Mouse (Mus musculus) bone marrow macrophage, adult 2 months (primary cell): ENCODE measurements at regions not wholly inside any gene's neighbourhood (a gene's known extent, or its start where the extent isn't known, plus 50 kb on each side); places are given as distances from the start of the nearest gene placed in this dataset.

ENCODE experiments used
- H3K27ac ChIP-seq: 2 replicates; pipeline ENCODE4 v1.5.1; 2012; ENCODE audit warnings: low read depth, low read length; ENCODE audit not compliant: insufficient read depth
- H3K4me1 ChIP-seq: 2 replicates; pipeline ENCODE4 v1.6.1; 2012; ENCODE audit warnings: low read length; ENCODE audit not compliant: control insufficient read depth, insufficient read depth
- H3K4me3 ChIP-seq: 2 replicates; pipeline ENCODE4 v1.5.1; 2012; ENCODE audit warnings: mild to moderate bottlenecking, low read length, moderate library complexity; ENCODE audit not compliant: insufficient read depth
- CTCF ChIP-seq: IDR thresholded peaks from 2 replicates; pipeline ENCODE4 v1.5.1; 2012; ENCODE audit warnings: low read depth, mild to moderate bottlenecking, low read length, moderate library complexity
- POLR2A ChIP-seq: IDR thresholded peaks from 2 replicates; pipeline ENCODE4 v1.6.1; 2012; ENCODE audit warnings: mild to moderate bottlenecking, low read depth, low read length, borderline replicate concordance

DNA sequence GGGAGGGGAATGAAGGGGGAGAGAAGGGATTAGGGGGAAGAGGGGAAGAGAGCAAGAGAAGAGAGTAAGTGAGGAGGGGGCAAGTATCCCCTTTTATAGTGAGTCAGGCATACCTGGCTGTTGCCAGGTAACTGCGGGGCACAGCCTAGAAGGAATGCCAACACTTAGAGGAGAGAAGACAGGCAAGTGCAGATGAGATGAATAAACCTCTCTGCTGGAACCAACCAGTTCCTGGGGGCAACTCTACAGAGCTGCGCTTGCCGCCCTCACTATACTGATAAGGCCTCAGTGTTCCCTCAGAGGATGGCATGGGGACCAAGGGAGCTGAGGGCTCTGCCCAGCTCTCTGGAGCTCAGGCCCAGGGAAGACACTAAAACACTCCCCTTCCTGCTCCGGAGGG lies 192.2 kb downstream of the Opa1 start:
- TF ChIP-seq CTCF (no peak), POLR2A (no peak)
- Histone ChIP-seq H3K4me1 (peaks cover 8% of the 10 kb centered on the region), H3K27ac (no peak overlapping the region), H3K4me3 (no peak overlapping the region)

DNA sequence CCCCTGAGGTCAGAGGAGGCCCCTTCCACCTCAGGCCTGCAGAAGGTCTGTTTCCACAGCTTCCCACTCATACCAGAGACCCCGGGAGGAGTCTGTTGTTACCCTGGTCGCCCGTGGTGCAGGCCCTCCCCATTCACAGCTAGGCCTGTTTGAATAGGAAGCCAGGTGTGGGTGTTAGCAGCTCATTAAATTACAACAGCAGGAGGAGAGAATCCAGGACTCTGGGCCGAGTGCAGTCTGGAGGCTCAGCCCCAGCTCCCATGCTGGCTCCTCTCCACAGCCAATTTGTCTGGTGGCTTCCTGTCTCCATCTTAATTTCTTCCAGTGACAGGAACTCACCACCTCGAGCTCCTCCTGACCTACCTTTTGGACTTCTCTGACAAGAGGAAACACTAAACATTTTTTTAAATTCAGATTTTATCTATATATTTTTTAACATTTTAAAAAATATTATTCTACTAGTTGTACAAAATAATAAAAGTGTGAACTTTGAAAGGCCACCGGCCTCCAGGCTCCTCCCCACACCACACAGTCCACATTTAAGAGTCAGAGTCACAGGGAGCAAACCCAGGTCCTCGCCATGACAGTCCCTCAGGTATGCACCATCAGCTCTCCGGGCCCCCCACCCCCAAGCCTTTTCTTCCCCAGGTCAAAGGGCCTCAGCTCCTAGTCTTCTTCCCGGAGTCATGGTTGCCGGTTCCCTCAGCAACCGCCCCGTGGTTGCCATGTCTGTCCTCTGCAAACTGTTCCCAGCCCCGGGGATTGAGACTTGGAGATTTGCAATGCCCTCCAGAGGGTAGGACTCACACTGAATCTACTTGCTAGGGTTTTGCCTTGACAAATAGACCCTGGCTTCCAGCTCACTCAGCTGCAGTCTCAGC lies 192.8 kb downstream of the Opa1 start:
- Histone ChIP-seq H3K4me3 (no peak overlapping the region), H3K27ac (no peak overlapping the region), H3K4me1 (peaks cover 8% of the 10 kb centered on the region)
- TF ChIP-seq CTCF = no peak

DNA sequence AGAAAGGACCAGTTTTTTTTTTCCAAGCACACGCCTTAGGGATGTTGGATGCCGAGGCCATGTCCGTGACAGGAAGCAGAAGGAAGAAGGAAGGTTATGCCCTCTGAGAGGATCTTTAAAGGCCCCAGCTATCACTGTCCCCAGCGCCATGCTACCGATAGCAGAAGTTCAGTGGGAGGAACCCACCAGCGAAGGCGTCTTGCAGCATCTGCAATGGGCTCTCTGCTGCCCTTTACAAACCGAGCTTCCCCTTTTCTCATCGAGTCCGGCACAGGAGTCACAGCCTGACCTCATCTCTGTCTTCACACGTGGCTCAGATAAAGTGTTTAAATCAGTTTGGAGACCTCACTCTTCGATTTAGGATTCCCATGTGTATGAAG lies 193.5 kb downstream of the Opa1 start:
- no peak overlapping the region for H3K27ac ChIP-seq
- TF ChIP-seq CTCF (no peak), POLR2A (no peak)

DNA sequence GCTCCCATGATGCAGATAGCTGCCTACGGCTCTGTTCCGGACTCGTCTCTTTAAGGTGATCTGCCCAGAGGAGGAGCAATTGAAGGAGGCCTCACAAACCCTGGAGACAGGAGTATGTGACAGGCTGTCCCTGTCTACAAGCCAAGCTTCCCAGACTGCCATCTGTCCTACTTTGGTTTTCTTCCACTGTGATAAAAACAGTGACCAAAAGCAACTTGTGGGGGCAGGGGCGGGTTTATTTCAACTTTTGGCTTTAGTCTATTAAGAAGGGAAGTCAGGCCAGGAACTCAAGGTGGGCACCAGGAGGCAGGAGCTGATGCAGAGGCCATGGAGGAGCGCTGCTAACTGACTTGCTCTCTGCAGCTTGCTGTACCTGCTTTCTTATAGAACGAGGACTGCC lies 193.9 kb downstream of the Opa1 start:
- no peak for TF ChIP-seq POLR2A
- no peak for TF ChIP-seq CTCF

More for the DNA sequence above, 193.5 kb downstream of the Opa1 start:
- peaks cover 8% of the 10 kb centered on the region for H3K4me1 ChIP-seq
- no peak overlapping the region for H3K4me3 ChIP-seq

DNA sequence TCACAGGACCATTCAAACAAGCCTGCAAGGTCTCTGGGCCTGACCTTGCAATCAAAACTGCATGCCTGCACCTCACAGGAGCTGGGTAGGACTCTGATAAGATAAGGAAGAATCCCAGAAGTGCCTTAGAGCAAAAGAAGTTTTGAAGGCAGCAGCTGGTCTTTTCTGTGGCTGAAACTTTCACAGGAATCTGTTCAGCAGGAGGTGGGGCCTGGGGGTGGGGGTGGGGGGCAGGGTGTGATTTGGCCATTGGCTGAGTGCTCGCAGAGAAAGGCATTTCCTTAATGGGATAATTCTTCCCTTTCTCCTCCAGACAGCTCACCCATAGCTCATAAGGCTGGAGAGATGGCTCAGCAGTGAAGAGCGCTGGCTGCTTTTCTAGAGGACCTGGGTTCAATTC lies 195.8 kb downstream of the Opa1 start:
- H3K27ac ChIP-seq = no peak overlapping the region
- TF ChIP-seq CTCF (no peak), POLR2A (no peak)
- peaks cover 8% of the 10 kb centered on the region for H3K4me1 ChIP-seq
- H3K4me3 ChIP-seq = no peak overlapping the region

More for the DNA sequence above, 193.9 kb downstream of the Opa1 start:
- peaks cover 8% of the 10 kb centered on the region for H3K4me1 ChIP-seq
- H3K4me3 ChIP-seq = no peak overlapping the region
- H3K27ac ChIP-seq = no peak overlapping the region

DNA sequence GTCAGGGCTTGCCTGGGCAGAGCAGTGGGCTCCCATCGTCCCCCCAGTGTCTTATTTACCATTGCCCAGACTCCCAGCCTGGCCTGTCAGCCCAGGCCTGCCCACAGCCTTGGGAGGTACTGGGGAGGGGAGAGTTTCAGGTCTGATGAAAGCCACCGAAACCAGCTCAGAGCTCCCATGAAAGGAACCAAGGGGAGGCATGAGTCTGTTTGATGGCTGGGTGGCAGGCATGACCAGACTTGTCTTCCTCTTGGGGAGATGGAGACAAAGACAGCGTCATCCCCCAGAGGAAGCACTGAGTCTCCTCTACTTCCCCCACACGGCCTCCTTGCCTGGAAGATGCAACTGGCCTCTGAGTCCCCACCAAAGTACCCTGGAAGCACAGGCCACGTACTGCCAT lies 196.7 kb downstream of the Opa1 start:
- H3K4me3 ChIP-seq = no peak overlapping the region
- peaks cover 8% of the 10 kb centered on the region for H3K4me1 ChIP-seq
- TF ChIP-seq POLR2A (no peak), CTCF (no peak)
- no peak overlapping the region for H3K27ac ChIP-seq

DNA sequence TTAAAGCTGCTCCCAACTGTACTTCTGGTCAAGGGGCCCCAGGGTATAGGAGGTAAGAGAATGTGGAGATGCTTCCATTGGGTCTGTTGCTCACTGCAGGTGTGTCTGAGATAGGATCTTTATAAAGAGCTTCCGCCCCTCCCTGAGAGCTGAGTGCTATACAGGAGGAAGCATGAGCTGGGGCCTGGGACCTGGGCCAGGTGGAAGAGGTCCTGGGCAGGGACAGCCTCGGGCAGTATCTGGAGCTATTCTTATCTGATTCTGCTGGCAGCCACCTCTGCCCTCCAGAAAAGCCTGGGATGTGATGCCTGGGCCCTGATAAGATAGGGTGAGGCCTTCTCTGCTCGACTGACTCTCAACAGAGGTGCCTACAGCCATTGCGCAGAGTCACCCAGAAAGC lies 203.3 kb downstream of the Opa1 start:
- no peaks in the 10 kb centered on the region for H3K4me1 ChIP-seq

DNA sequence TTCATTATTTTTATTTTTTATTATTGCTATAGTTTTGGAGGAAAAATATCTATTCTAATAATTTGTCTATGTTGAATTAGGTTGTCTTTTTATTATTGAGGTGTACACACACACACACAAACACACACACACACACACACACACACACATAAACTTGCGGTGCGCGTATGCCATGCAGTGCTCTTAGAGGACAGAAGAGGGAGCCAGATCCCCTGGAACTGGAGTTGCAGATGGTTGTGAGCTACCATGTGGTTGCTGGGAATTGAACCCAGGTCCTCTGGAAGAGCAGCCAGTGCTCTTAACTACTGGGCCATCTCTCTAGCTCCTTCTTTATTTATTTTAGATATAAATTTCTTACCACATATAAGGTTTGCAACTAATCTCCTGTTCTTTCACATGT lies 206.0 kb downstream of the Opa1 start:
- Histone ChIP-seq H3K4me1 (no peaks in the 10 kb centered on the region), H3K27ac (no peak overlapping the region), H3K4me3 (no peak overlapping the region)
- no peak for TF ChIP-seq POLR2A
- no peak for TF ChIP-seq CTCF

More for the DNA sequence above, 203.3 kb downstream of the Opa1 start:
- H3K27ac ChIP-seq = no peak overlapping the region
- TF ChIP-seq POLR2A (no peak), CTCF (no peak)
- H3K4me3 ChIP-seq = no peak overlapping the region

DNA sequence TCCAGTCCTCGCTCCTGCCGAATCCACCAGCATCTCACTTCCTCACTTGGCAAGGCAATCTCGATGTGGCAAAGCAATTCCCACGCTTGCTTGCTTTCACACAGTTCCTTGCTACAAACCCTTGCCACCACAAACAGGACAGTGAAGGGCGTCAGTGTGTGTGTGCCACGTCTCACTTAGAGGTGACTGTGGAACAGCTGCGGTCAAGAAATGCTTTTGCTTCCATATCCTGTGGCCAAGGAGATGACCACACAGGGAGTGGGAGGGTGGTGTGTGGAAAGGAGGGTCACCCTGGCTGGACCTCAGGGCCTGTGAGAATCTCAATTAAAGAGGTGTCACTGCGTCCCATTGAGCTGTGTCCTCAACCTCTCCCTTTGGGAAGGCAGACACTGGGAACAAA lies 207.4 kb downstream of the Opa1 start:
- Histone ChIP-seq H3K4me1 (no peaks in the 10 kb centered on the region), H3K27ac (no peak overlapping the region), H3K4me3 (no peak overlapping the region)
- TF ChIP-seq POLR2A (no peak), CTCF (no peak)

DNA sequence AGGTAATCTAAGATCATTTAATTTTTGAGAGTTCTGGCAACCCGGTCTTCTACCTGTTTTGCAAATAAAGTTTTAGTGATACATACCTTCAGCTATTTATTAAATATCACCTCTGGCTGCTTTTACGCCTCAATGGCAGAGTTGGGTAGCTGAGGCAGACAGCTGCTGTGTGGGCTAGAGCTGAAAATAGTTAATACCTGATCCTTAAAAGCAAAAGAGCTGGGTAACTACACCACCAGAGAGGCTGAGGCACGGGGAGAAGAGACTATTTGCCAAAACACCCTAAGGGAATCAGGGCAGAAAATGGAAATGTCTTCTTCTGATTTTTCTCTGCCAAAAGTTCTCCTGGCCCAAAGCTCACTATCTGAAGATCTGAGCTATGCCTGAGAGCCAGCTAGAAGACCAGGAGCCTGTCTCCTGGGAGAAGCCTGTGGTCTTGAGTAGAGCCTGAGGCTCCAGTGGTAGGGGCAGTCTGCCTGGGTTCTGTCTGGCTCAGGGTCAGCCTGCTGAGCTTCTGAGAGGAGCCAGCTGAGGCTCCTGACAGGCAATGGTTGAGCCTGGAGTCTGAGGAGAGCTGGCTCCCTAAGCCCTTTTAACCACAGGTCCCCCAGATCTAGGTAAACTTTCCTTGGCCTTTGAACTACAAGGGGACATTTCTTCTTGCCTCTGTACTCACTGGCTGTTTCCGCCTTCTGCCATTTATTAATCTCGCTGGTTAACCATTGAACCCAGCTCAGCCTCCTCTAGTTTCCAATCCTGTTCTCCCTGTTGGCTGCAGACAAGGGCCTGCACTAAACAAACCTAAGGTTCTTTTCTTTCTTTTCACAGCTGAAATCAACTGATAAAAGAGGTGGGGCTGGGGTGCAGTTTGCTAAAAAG lies 208.7 kb downstream of the Opa1 start:
- Histone ChIP-seq H3K4me3 (no peak overlapping the region), H3K27ac (no peak overlapping the region), H3K4me1 (no peaks in the 10 kb centered on the region)
- no peak for TF ChIP-seq CTCF
